Mouse (Mus musculus) large intestine, adult 2 months (tissue): ENCODE data around the gene Plp1. TPM values are rescaled to one million over a fixed set of nuclear protein-coding genes. Genes with fewer than 3 reads are reported as not detected.

Source experiments
- DNase-seq: peaks from one replicate; pipeline ENCODE4 v3.0.0-alpha.2; 2012; ENCODE audit warnings: low read depth, low spot score
- WGBS: fragments of 180-500 bp; shearing (Covaris S2); methylation state at CpG from one replicate; pipeline ENCODE4 v1.1.7; 2018; 5-methylcytosine and 5-hydroxymethylcytosine counted together
- polyA plus RNA-seq: library from polyadenylated mRNA; depleted of rRNA; stranded (reverse); fragments of >200 nt; gene quantifications from 2 replicates; pipeline ENCODE4 v1.2.3, GENCODE M21; 2012; rRNA removed

The Plp1 gene
- polyA plus RNA-seq = 1.8 and 2.5 TPM in 2 replicates

DNA sequence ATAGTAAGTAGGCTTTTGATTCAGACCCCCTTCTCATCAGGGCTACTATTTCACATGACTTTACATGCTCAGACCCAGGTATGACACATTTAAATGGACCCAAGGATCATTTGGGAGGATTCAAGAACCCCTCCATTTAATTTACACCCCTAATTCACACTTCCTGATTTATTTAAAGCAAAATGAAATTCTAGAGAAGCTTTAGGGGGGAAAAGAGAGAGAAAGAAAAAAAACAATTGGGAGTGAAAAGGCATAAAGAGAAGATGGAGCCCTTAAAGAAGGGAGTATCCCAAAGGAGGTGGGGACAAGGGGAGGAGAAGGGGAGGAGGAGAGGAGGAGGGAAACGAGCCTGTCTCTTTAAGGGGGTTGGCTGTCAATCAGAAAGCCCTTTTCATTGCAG is at the start of gene Plp1:
Gene Plp1, plus strand, starts transcription at position 301 of the 400 bp plus-strand sequence.
- DNase-seq = no peak
- WGBS = 33% methylated on average over 1 of the region's 1 CpGs

DNA sequence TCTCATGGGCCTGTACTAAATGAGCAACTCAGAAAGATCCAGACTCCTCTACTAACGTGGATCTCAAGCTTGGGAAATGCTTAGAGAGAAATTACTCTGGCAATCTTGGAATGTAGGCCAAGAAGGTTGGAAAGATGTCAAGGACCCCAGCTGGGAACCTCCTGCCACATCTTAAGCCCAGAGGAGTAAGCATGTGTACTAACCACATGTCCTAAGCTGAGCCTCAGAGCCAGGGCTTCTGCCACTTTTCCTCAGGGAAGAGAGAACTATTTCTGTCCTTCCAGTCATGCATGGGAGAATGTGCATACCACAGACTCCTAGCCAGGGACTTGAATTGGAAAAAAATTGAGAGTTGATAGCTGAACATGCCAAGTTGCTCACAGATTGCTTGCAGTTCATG is 49.4 kb upstream of the Plp1 start:
- DNase-seq = no peak

DNA sequence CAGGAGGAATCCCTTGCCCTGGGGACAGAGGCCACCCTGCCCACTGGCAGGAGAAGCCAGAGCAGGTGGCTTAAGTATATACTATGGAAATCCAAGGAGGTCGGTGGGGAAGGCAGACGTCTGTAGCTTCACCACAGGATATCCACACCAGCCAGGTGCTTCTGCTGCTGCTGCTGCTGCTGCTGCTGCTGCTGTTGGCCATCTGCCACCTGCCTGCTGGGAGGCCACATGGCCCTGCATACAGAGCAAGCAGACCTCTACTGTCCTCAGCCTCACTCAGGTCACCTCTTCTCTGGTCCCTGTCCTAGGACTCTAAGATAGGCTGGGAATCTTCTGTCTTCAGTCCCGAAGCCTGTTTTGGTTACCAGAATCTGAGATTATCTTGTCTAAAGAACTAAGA is 44.4 kb upstream of the Plp1 start:
- 69% methylated on average over 3 of the region's 3 CpGs for WGBS

More for the DNA sequence above, 49.4 kb upstream of the Plp1 start:
- WGBS = 56% methylated on average over 1 of the region's 1 CpGs

DNA sequence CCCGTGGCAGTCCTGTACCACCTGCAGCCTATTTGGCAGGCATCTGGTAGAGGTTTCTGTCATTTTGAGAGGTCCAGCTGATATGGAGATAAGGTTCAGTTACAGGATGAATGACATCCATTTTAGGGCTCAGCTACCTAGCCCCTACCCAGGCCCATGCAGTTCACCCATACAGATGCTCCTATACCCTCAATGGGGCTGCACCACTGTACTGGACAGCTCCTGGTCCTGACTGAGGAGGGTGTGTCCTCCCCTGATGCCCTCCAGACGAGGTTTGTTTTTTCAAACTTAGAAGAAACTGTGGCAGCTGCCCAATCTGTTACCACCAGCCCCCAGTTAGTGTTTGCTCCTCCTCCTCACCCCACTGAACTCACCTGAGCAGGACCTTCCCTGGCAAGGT is 43.2 kb upstream of the Plp1 start:
- DNase-seq = no peak
- WGBS = 51% methylated on average over 2 of the region's 2 CpGs

More for the DNA sequence above, 44.4 kb upstream of the Plp1 start:
- DNase-seq = no peak

DNA sequence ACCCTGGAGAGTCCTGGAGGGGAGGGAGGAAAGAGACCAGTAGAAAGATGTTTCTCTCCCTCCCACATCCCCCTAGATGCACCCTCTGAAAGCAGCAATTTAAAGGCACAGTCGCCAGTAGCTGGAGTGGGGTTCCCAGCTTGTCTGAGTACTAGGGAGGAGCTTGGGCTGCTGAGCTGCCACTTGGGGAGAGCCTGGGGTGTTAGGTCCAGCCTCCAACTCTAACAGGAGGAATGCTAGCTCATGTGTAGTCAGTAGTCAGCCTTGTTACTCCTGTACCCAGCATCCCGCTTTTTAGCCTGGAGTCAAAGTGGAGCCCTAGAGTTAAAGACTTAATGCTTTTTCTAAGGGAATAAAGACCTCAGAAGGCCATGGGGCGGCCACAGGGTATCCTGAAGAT is 42.4 kb upstream of the Plp1 start, which contains the start of gene Glra4:
Gene Glra4, minus strand, starts transcription at position 101 of the 400 bp plus-strand sequence.
- 75% methylated on average over 3 of the region's 3 CpGs for WGBS
- no peak for DNase-seq

DNA sequence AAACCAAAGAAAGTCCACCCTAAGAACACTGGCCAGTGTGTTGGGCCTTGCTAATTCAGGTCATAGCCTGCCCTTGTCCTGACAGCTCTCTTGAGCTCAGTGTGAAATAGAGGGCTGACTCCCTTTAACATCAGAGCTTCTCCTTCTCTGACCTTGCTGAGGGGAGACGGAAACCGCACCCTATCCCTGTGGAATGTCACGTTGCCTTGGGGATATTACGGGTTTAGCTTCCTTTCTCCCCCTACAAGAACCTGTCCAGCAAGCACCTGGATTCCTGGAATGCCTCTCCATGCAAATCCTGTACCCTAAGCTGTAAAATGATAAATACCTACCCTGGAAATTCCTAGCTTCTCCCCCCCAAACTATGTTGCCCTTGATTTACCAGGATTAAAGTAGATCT is 33.0 kb upstream of the Plp1 start:
- DNase-seq = no peak
- 74% methylated on average over 4 of the region's 4 CpGs for WGBS

DNA sequence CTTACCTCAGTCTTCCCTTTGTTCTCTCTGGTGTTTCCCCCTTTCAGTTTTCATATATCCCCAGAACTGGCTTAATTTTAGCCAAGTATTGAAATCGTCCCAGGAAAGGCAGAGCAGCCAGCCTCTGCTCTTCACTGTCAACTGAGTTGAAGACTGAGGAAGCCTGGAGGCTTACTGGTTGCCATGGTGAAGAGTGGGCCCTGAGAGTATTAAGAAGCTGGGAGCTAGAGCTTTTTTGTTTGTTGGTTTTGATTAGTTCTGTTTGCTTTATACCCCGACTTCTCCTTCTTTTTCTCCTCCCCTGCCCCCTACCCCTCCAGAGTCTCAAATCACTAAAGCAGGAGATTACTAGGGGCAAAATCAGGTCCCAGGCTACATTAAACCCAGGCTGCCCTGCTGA is 25.2 kb upstream of the Plp1 start:
- no peak for DNase-seq
- 52% methylated on average over 2 of the region's 2 CpGs for WGBS

DNA sequence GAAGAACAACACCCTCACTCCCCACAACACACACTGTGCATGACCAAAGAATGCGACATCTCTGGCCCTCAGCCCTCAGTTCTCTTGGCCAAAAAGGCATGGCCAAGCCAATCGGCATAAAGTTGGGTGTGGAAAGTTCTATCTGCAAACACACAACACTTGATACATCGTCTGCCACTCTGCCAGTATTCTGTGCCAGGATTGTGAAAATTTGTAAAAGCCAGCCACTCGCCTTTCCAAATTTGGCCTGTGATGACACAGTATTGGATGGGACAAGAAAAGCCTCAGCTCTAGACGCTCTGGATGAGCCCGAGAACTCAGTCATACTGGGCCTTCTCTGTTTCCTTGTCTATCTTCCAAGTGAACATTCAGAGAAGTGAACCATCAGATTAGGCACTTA is 2.7 kb upstream of the Plp1 start:
- WGBS = 75% methylated on average over 6 of the region's 6 CpGs
- DNase-seq = no peak

DNA sequence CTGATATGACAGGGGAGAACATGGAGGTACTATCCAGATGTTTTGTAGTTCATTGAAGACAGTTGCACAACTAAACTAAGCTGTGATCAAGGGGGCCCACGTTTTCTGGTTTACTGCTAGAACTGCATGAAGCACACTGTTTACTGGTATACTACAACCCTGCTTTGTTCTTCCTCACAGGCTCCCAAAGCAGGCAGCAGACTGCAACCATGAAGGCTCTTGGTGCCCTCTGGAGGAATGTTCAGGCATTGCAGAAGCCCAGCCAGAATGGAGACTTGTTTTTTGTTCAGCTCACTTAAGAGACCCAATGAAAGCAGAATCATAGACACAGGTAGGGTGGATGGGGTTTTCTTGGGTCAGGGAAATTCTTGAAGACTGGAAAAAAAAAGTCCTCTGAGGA is 2.2 kb upstream of the Plp1 start:
- no peak for DNase-seq
- 20% methylated on average over 1 of the region's 1 CpGs for WGBS

DNA sequence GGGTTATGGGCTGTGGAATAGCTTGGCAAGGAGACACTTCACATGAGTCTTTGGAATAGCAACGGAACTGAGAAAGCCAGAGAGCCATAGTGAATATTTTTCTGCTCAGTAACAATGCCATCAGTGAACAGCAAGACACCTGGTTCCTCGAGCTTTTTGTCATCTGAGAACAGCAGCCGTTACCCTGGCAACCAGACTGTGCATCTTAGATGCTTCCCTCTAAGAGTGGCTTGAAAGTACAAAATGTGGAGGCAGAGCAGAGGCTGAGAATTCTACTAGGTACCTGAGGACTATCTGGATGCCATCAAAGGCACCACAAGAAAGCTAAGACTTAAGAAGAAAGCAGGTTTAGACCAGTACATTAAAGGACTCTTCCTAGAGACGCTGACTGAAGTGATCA is 2.5 kb downstream of the Plp1 start:
- DNase-seq = no peak
- 73% methylated on average over 4 of the region's 4 CpGs for WGBS

DNA sequence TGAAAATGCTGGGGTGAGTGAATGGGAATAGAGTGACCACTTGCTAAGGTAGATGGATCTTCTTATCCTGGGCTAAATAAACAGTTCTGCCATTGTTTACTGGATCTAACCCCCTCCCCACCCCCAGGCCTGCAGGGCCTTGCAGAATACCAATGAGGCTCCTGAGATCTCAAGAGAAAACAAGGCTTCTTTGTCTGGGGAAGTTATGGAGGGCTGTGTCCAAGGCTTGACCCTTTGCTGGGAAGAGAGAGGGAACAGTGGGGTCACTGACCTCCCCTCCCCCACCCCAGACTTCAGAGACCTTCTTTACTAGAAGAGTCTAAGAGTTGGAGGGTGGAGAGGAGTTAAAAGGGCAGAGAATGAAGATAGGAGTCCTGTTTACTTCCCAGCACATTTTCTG is 6.1 kb downstream of the Plp1 start:
- no peak for DNase-seq

DNA sequence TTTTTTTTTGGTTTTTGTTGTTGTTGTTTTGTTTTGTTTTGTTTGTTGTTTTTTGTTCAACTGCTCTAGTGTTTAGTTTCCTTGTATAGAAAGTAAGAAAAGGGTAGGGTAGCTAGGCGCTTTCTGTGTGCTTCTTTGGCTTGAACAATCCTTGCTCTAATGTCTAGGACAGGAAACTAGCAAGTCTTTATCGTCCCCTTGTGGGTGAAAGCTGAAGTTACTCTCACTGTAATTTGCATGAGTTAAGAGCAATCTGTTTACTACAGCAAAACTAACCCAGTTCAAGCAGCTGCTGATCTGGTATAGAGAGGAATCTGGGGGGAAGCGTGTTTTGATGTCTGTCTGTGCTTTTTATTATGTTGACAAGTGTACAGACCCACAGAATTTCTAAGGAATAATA is 27.8 kb downstream of the Plp1 start:
- no peak for DNase-seq
- 26% methylated on average over 3 of the region's 3 CpGs for WGBS

DNA sequence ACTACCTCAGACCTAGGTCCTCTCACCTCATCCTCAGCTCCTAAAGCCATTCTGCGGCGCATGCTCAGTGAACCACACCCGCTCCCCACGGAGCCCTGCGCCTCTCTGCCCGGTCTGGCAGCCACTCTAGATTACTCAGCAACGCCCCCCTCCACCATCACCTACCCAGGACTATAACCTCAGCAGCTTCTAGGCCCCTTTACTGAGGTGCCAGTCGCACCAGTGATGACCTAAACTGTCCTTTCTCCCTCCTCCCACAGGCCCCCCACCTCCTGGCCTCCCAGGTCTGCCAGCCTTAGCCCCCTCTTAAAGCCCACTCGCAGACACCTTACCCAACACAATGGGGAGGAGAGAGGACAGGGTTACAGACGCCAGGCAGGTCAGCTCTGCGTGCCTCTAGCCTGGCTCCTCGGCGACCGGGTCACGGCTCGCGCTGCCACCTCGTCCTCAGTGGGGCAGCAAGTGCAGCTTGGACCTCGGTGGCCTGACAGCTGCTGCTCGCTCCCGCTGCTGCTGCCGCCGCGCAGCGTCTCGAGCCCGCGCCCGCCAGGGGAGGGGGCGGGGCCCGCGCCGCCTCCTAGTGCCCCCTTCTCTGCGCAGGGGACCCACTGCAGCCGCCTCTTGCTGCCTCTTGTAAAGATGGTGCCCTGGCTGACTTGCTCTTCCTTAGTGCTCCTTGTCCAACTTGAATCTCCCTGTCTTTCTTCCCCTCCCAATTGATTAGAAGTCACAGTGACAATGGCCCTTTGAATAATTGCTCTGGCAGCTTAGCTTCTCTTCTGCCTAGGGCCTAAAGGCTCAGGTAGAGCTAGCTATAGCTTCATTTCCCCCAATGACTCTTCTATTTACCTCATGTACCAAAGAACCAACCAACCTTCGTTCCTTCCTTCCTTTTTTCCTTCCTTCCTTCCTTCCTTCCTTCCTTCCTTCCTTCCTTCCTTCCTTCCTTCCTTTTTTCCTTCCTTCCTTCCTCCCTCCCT is 45.9 kb downstream of the Plp1 start, which contains the start of gene Rab9b:
Gene Rab9b, minus strand, starts transcription at position 695 of the 980 bp plus-strand sequence.
- DNase-seq = no peak
- WGBS = 24% methylated on average over 34 of the region's 36 CpGs

Other genes starting within 250 kb of the Plp1 start
- gene Tceal3, start 231.8 kb upstream of the Plp1 start, polyA plus RNA-seq = 0.88 and 1.1 TPM in 2 replicates
- gene Tceal1, start 114.7 kb upstream of the Plp1 start, polyA plus RNA-seq = 0.34 and 0.40 TPM in 2 replicates
- gene Morf4l2, start 79.0 kb upstream of the Plp1 start, polyA plus RNA-seq = 49.2 and 52.1 TPM in 2 replicates
- gene Glra4, start 42.5 kb upstream of the Plp1 start, polyA plus RNA-seq = not detected in 2 replicates
- 0.06 and 0.07 TPM in 2 replicates for gene Rab9b, start 46.1 kb downstream of the Plp1 start, polyA plus RNA-seq
- not detected in 2 replicates for gene H2bfm, start 104.7 kb downstream of the Plp1 start, polyA plus RNA-seq
- gene Tmsb15b2, start 152.8 kb downstream of the Plp1 start, polyA plus RNA-seq = 0.41 TPM in 1 of 2 replicates, not detected in the other
- 0.84 and 0.99 TPM in 2 replicates for gene Tmsb15l, start 154.2 kb downstream of the Plp1 start, polyA plus RNA-seq
- gene Tmsb15b1, start 154.2 kb downstream of the Plp1 start, polyA plus RNA-seq = 0.63 and 1.3 TPM in 2 replicates
- 1.6 and 1.7 TPM in 2 replicates for gene Zcchc18, start 170.5 kb downstream of the Plp1 start, polyA plus RNA-seq
- gene Slc25a53, start 215.6 kb downstream of the Plp1 start, polyA plus RNA-seq = 2.7 and 4.6 TPM in 2 replicates
- gene Fam199x, start 226.9 kb downstream of the Plp1 start, polyA plus RNA-seq = 0.46 and 0.77 TPM in 2 replicates